Mouse (Mus musculus) urinary bladder, adult 18-20 months (tissue): ENCODE results near the gene Cntnap5b.
"Not testable (repeated sequence)": the region's sequence is repeated elsewhere in the genome, so short reads cannot be mapped to it uniquely, and the experiment has no call there.

Experiments
- DNase-seq, 2 experiments: peaks; one replicate each; pipeline ENCODE4 v3.0.0; 2022; ENCODE audit warnings: low spot score in 2 of 2, mixed read lengths in 2 of 2

Cntnap5b gene

GRCm38 (mm10) chr1:99772614-99773013 is at the start of gene Cntnap5b:
Gene Cntnap5b, plus strand, starts transcription at chr1:99772765.
- DNase-seq = no peak

GRCm38 (mm10) chr1:99759996-99760395 is 12.6 kb upstream of the Cntnap5b start:
- DNase-seq = no peak

- no peak for DNase-seq
Measured at GRCm38 (mm10) chr1:99772183-99772582, 382 bp upstream of the Cntnap5b start.

GRCm38 (mm10) chr1:99774144-99774543 is 1.6 kb downstream of the Cntnap5b start:
- no peak for DNase-seq

GRCm38 (mm10) chr1:99813334-99814110 is 41.0 kb downstream of the Cntnap5b start:
- no peak for DNase-seq

- no peak for DNase-seq
Measured at GRCm38 (mm10) chr1:99872344-99872743, 99.8 kb downstream of the Cntnap5b start.

GRCm38 (mm10) chr1:99907774-99908173 is 135.2 kb downstream of the Cntnap5b start:
- no peak for DNase-seq

- no peak for DNase-seq
Measured at GRCm38 (mm10) chr1:99943515-99943914, 170.9 kb downstream of the Cntnap5b start.

- DNase-seq = no peak
Measured at GRCm38 (mm10) chr1:99959428-99959987, 186.9 kb downstream of the Cntnap5b start.

GRCm38 (mm10) chr1:99967300-99968089 is 194.9 kb downstream of the Cntnap5b start:
- DNase-seq = no peak

- no peak for DNase-seq
Measured at GRCm38 (mm10) chr1:99970184-99971086, 197.9 kb downstream of the Cntnap5b start.

GRCm38 (mm10) chr1:100001226-100001625 is 228.7 kb downstream of the Cntnap5b start:
- not testable (repeated sequence) for DNase-seq

- DNase-seq = no peak
Measured at GRCm38 (mm10) chr1:100006021-100006745, 233.6 kb downstream of the Cntnap5b start.

GRCm38 (mm10) chr1:100041808-100042207 is 269.2 kb downstream of the Cntnap5b start:
- no peak for DNase-seq

- no peak for DNase-seq
Measured at GRCm38 (mm10) chr1:100079812-100080211, 307.2 kb downstream of the Cntnap5b start.

- DNase-seq = no peak
Measured at GRCm38 (mm10) chr1:100100516-100100915, 328.0 kb downstream of the Cntnap5b start.

GRCm38 (mm10) chr1:100101017-100101416 is 328.5 kb downstream of the Cntnap5b start:
- no peak for DNase-seq

- DNase-seq = no peak
Measured at GRCm38 (mm10) chr1:100104343-100104742, 331.8 kb downstream of the Cntnap5b start.

GRCm38 (mm10) chr1:100122410-100122935 is 349.9 kb downstream of the Cntnap5b start:
- no peak for DNase-seq

GRCm38 (mm10) chr1:100163588-100164357 is 391.2 kb downstream of the Cntnap5b start:
- no peak for DNase-seq
